Mouse (Mus musculus) kidney, adult 2 months (tissue): ENCODE results near the gene Ppp1r15b. TPM values are rescaled to one million over a fixed set of nuclear protein-coding genes. Genes with fewer than 3 reads are reported as not detected.

Experiments used
- DNase-seq: peaks from one replicate; pipeline ENCODE4 v3.0.0; 2021
- H3K27ac ChIP-seq: fragments of 200-500 bp; 2 replicates; pipeline ENCODE4 v1.5.1; 2012; ENCODE audit warnings: low read depth, low read length, control low read depth, inconsistent platforms; ENCODE audit not compliant: insufficient read depth
- H3K27me3 ChIP-seq: fragments of 200-500 bp; replicated peaks from 2 replicates; pipeline ENCODE4 v1.6.1; 2012; ENCODE audit warnings: mild to moderate bottlenecking, moderate library complexity, low read length, inconsistent platforms; ENCODE audit not compliant: control insufficient read depth, insufficient read depth
- H3K36me3 ChIP-seq: fragments of 200-500 bp; 2 replicates; pipeline ENCODE4 v1.6.1; 2012; ENCODE audit warnings: mild to moderate bottlenecking, moderate library complexity, low read length, inconsistent platforms; ENCODE audit not compliant: control insufficient read depth, insufficient read depth
- H3K4me1 ChIP-seq: fragments of 200-500 bp; 2 replicates; pipeline ENCODE4 v1.6.1; 2011; ENCODE audit warnings: low read length; ENCODE audit not compliant: control insufficient read depth, insufficient read depth
- H3K4me3 ChIP-seq: fragments of 200-500 bp; 2 replicates; pipeline ENCODE4 v1.5.1; 2011; ENCODE audit warnings: mild to moderate bottlenecking, low read depth, low read length, control low read depth; ENCODE audit not compliant: insufficient read depth
- CTCF ChIP-seq: fragments of 200-500 bp; conservative IDR thresholded peaks from 2 replicates; pipeline ENCODE4 v1.5.1; 2011; ENCODE audit warnings: low read depth, mild to moderate bottlenecking, control low read depth, low read length, moderate library complexity, mixed read lengths; ENCODE audit not compliant: insufficient read depth, insufficient read length
- POLR2A ChIP-seq: fragments of 200-500 bp; IDR thresholded peaks from one replicate; pipeline ENCODE4 v1.6.1; 2011; ENCODE audit warnings: low read depth, low read length, control low read depth
- WGBS: fragments of 180-500 bp; shearing (Covaris S2); methylation state at CpG from one replicate; pipeline ENCODE4 v1.1.7; 2018; 5-methylcytosine and 5-hydroxymethylcytosine counted together
- polyA plus RNA-seq: library from polyadenylated mRNA; depleted of rRNA; stranded (reverse); fragments of >200 nt; gene quantifications from 2 replicates; pipeline ENCODE4 v1.2.3, GENCODE M21; 2012

Gene Ppp1r15b
- polyA plus RNA-seq, 1 experiment = 23.9 TPM

DNA sequence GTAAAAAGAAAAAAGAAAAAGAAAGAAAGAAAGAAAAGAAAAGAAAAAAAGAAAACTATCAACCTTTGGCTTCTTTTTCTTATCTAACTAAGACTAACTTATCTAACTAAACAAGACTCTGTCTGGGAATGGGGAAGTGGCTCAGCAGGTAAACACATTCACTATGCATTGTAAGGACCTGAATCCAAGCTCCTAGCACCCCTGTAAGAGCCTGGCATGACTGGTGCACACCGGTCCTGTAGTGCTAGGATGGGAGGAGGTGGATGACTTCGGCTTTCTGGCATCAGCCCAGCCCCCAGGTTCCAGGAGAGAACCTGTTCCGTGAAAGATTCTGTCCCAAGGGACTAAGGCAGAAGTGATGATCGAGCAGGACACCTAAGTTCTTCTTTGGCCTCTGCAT lies 30.6 kb downstream of the Ppp1r15b start:
- H3K4me3 ChIP-seq = no peak overlapping the region
- TF ChIP-seq POLR2A (no peak), CTCF (no peak)
- 64% methylated on average over 4 of the region's 4 CpGs for WGBS
- DNase-seq = peak; percentile 52
- no peaks in the 10 kb centered on the region for H3K27me3 ChIP-seq
- H3K4me1 ChIP-seq = no peaks in the 10 kb centered on the region
- no peak overlapping the region; the same call in 1 of the 2 replicates for H3K27ac ChIP-seq
- H3K36me3 ChIP-seq = no peaks in the 10 kb centered on the region

DNA sequence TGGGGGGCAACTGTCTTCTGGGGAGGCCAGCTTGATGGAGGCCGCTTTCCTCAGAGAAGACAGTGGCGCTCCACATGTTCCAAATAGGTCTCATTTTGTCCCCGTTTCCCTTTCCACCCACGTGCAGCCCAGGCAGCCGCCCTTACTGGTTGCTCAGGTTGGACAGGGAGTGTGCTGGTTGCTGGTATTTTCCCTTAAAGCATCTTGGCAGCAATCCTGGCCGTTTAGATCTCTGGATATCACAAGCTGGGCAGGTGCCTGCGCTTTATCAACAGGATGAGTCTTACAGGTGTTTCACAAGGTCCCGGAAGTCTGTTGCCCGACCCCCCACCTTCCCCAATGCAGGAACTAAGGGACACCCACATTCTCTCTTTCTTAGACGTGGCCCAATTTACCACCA lies 31.1 kb downstream of the Ppp1r15b start:
- WGBS = 72% methylated on average over 10 of the region's 10 CpGs
- TF ChIP-seq CTCF (no peak), POLR2A (no peak)
- H3K27me3 ChIP-seq = no peaks in the 10 kb centered on the region

DNA sequence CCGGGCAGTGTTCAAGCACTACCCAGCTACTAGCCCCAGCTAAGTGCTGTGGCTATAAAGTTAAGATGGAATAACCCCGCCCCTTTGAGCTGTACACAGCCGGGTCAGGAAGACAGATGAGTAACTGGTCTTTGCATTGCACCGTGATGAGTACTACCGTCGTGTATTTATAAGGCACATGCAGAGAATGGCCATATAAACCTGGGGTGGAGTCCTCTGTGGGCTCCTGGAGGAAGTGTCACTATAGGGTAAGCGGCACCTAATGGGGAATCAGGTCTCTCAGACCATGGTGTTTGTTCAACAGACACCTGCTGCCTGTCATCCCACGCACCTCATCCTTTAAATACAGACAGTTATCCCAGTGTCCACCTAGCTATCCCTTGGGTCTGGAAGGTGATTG lies 32.0 kb downstream of the Ppp1r15b start:
- WGBS = 59% methylated on average over 8 of the region's 8 CpGs
- TF ChIP-seq POLR2A (no peak), CTCF (no peak)
- no peak for DNase-seq
- Histone ChIP-seq H3K27ac (no peak overlapping the region), H3K4me3 (no peak overlapping the region), H3K4me1 (no peaks in the 10 kb centered on the region), H3K36me3 (no peaks in the 10 kb centered on the region), H3K27me3 (no peaks in the 10 kb centered on the region)

More for the DNA sequence above, 31.1 kb downstream of the Ppp1r15b start:
- DNase-seq = peak; percentile 65
- H3K36me3 ChIP-seq = no peaks in the 10 kb centered on the region
- no peaks in the 10 kb centered on the region for H3K4me1 ChIP-seq
- peak overlapping the region; percentile 1; the same call in 1 of the 2 replicates for H3K27ac ChIP-seq
- H3K4me3 ChIP-seq = no peak overlapping the region

DNA sequence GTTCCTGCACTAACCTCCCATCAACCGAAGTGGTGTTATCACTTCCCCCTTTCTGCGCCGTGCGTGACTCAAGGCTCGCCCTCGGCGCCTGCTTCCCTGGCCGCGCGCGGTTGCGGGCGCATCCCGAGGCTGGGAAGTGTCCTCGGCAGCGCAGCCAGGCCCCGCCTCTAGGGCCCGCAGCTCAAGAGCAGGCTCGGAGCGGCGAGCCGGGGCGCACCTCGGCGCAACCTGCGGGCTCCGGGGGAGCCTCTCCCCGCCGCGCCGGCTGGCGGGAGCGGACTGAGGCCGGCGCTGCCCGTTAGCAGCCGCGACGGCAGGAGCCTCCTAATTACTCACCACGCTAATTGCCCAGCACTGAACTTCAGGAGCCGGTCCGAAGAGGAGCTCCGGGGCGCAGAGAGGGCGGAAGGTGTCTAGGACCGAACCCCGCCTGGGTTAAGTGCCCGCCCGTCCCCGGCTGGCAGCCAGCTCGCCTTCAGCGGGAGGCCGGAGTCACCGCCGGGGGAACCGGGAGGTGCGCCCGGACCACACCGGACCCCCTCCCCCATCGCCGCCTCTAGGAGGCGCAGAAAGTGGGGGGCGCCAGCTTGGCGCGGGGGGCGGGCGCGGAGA lies 33.0 kb downstream of the Ppp1r15b start, which contains the start of gene Plekha6:
Plekha6 (plus strand) TSS at position 391 of the 612 bp plus-strand sequence.
- Histone ChIP-seq H3K36me3 (no peaks in the 10 kb centered on the region), H3K4me3 (peak within 1 kb of the TSS; percentile 58), H3K27ac (peak within 1 kb of the TSS; percentile 57; the same call in 1 of the 2 replicates), H3K27me3 (no peaks in the 10 kb centered on the region), H3K4me1 (no peaks in the 10 kb centered on the region)
- TF ChIP-seq POLR2A (no peak), CTCF (no peak)
- DNase-seq = peak; percentile 48
- WGBS = under 1% methylated on average over 68 of the region's 68 CpGs

DNA sequence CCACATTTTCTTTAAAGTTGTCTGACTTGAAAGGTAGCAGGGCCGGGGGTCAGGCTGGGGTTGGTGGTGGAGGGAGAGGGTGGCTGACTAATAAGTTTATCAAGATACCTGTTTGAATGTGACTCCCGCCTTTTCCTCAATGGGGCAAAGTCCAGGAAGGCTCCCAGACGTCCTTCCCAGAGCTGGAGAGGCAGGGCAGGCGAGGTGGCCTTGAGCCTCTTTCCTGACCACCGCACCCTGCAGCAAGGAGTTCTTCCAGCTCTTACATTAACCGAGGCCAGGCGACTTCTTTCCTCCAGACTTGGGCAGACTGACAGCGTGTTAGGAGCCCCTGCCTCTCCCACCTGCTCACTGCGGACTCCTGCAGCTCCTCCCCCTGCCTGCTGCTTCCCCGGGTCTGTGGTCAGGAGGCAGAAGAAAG lies 33.7 kb downstream of the Ppp1r15b start:
- DNase-seq = peak; percentile 77
- Histone ChIP-seq H3K36me3 (no peaks in the 10 kb centered on the region), H3K4me3 (peak overlapping the region; percentile 58), H3K4me1 (no peaks in the 10 kb centered on the region), H3K27ac (0 out of 2 replicates have a peak overlapping the region, but pooled peaks have one; percentile 9), H3K27me3 (no peaks in the 10 kb centered on the region)
- WGBS = 17% methylated on average over 10 of the region's 10 CpGs
- TF ChIP-seq CTCF (no peak), POLR2A (no peak)

DNA sequence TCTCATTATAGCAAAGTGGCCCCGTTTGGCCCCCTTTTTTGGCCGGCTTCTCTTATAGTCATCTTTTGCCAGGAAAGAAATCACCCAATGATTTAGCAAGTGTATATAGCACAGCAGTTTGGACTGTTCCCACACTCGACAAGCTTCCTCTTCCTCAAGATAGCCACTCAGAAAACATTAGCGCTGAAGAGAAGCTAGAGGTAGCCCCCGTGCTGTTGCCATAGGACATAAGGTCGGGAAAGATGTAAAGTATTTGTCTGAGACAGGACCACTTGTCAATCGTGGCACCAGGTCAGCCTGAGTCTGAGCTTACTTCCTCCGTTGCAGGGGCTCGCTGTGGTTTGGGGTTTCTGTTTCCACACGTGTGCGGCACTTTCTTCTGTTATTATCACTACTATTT lies 34.2 kb downstream of the Ppp1r15b start:
- Histone ChIP-seq H3K27ac (no peak overlapping the region), H3K36me3 (no peaks in the 10 kb centered on the region), H3K4me3 (no peak overlapping the region), H3K27me3 (no peaks in the 10 kb centered on the region), H3K4me1 (no peaks in the 10 kb centered on the region)
- DNase-seq = no peak
- TF ChIP-seq CTCF = no peak
- TF ChIP-seq POLR2A = no peak
- WGBS = 67% methylated on average over 11 of the region's 11 CpGs

DNA sequence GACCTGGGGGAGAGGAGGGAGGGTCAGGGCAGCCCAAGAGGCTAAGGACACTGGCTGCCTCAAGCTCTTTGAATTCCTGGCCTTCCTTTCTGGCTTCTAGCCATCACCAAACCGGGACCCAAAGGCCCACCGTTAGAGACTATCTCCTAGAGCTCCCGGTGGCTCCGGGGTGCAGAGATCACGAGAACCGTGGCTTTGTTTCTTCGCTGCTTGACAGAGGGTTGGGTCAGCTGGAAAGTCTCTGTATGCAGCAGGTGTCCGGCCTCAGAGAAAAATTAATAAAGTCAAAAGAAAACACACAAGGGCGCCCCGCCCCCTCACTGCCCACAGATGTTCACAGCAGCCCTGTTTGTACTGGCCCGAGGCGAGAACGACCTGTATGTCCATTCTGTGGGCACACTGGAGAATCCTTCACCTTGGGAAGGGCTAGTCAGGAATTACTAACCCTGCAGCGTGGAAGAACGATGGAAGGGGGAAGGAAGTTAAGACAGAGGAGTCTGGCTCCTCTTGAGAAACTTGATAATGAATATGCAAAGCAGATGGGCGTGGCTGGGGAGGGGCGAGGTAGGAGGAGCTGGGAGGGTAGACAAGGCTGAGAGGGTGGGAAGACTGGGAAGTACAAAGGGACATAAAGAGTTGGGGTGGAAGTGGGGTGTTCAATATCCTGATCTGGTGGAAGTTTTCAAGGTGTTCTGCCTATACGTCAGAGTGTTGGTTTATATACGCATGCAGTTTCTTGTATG lies 37.5 kb downstream of the Ppp1r15b start:
- H3K27ac ChIP-seq = no peak overlapping the region
- 41% methylated on average over 19 of the region's 19 CpGs for WGBS
- TF ChIP-seq POLR2A (no peak), CTCF (no peak)
- H3K4me3 ChIP-seq = no peak overlapping the region
- no peak for DNase-seq
- H3K4me1 ChIP-seq = no peaks in the 10 kb centered on the region
- H3K27me3 ChIP-seq = no peaks in the 10 kb centered on the region
- no peaks in the 10 kb centered on the region for H3K36me3 ChIP-seq
